Mouse (Mus musculus): ENCODE measurements around the gene Ggact.

Ggact gene

GRCm38 (mm10) chr14:122913657-122914056 is at the start of gene Ggact:
TSS of gene Ggact (minus strand) at chr14:122913757.
- DNase-seq (ENCODE audit: low spot score in 2 of 2): no peak

DNA sequence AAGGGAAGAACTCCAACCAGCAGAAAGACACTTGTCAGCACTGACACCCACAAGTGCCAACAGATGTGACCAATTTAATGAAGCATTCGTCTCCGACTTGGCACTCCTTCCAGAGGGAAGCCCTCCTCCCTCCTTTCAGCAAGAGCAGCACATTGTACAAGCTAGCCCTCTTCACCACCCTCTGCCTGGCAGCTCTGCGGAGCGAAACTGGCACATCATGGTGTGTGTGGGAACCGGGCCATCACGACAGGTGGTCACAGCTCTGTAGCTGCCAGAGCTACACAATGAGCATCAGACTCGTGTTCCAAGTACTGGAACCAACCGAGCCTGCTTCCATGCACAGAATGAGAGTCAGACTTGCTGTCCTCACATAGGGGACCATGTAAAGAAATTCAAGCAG is 44.4 kb upstream of the Ggact start:
- DNase-seq (ENCODE audit: low spot score in 2 of 2): no peak

DNA sequence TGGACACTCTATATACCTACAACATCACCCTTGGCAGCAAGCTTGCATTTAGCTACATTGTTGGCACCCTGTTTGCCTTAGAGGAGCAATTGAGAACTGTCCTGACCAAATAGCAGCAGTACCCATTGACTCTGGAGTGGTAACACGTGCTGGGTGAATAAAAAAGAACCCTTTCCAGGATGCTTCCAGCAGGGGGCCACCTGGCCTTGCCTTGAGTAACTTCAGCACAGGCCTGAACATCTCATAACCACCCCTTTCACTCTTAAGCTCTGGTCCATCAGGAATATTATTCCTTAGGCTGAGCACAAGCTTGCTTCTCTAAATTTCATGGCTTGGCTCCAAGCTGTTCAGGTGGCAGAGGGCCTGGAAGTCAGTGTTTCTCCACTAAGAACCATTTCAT is 39.8 kb upstream of the Ggact start:
- DNase-seq (ENCODE audit: low spot score in 2 of 2): peak in 1 of 2 experiments; percentile 23

DNA sequence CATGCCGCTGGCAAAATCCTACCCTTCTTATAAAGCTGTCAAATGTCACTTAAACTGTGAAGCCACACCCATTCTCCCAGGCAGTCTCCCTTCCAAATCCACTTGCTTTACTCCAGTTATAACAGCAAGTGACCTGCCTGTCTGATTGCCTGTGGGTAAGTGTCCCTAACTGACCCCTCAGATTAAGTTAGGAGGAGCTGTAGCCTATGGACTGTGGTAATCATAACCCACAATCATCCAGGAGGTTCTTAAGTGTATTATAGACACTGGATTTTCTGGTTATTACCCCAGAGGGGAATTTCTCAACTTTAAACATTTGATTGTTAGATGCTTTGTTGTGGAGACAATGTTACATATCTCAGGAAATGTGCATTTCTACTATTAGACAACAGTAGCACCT is 39.0 kb upstream of the Ggact start:
- DNase-seq (ENCODE audit: low spot score in 2 of 2): no peak

- DNase-seq (ENCODE audit: low spot score in 2 of 2): no peak
Observed at GRCm38 (mm10) chr14:122951676-122952445, 38.3 kb upstream of the Ggact start.

- DNase-seq (ENCODE audit: low spot score in 2 of 2): no peak
Observed at GRCm38 (mm10) chr14:122950915-122951314, 37.4 kb upstream of the Ggact start.

GRCm38 (mm10) chr14:122943475-122943853 is 29.9 kb upstream of the Ggact start:
- no peak for DNase-seq (ENCODE audit: low spot score in 2 of 2)

DNA sequence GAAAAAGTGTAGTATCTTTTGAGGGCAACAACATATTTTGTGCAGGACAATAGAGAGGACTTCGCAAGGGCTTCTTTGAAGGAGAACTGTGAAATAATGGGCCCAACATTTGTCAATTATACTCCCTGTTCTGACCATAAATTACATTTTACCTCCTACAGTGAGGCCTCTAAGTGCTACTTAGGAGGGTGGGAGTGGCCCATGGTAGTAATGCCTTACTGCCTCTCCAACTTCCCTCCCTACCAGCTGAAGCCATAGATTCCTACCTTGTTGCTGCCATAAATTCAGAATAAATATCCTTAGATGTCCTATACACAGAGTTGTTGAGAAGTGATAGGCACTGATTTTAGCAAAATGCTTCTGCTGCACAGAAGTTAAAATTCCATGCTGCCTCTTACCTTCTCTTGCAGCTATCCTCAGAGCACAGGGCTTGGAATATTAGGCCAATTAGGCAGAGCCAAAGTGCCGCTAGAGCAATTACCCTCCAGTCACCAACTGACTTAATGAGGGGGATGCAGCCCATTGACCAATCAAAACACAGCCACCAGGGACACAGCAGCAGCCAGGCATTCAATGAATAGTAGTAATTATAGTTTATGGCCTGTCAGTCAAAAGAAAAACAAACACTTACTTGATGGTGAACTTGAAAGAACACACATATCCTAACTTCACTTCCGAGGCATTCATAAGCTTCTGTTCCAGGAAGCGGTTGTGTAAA is 29.4 kb upstream of the Ggact start:
- no peak for DNase-seq (ENCODE audit: low spot score in 2 of 2)

- DNase-seq (ENCODE audit: low spot score in 2 of 2): no peak
Observed at GRCm38 (mm10) chr14:122936460-122936859, 22.9 kb upstream of the Ggact start.

- no peak for DNase-seq (ENCODE audit: low spot score in 2 of 2)
Observed at GRCm38 (mm10) chr14:122920011-122920410, 6.5 kb upstream of the Ggact start.

DNA sequence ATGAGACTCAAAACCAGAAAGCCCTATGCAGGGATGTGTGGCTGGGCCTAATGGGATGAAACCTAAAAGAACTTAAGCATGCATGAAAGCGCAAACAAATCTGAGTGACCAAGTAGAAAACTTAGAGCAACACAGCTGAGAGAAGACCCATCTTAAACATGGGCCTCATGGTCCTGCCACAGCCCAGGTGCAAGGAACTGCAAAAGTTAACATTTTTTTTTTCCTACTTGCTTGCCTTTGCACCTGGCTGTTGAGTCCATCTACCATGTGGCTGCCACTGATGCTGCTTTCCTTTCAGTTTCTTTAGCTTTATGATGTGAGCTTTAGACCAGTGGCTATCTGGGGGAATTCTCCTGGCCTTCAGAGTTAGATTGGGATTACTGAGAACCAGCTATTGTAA is 4.1 kb upstream of the Ggact start:
- DNase-seq (ENCODE audit: low spot score in 2 of 2): no peak

GRCm38 (mm10) chr14:122912812-122913498 is 602 bp downstream of the Ggact start:
- peak; percentile 35 to 44 for DNase-seq (ENCODE audit: low spot score in 2 of 2)

GRCm38 (mm10) chr14:122912137-122912536 is 1.4 kb downstream of the Ggact start:
- no peak for DNase-seq (ENCODE audit: low spot score in 2 of 2)

DNA sequence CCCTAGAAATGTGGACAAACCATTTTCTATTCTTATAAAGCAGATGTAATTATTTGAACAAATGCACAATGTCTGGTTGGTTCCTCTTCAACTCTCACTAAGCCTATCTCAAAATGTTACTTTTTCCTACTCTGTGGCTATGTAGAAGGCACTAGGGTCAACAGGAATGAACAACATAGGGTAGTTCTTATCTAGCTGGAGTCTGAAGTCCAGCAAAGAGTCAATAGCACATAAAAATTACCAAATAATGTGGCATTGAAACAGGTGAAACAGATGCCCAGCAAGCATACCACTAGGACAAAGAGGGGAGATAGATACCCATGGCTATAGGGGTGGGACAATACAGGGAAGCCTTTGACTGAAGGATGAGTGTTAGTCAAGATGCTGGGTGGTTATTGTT is 2.3 kb downstream of the Ggact start:
- DNase-seq (ENCODE audit: low spot score in 2 of 2): no peak

DNA sequence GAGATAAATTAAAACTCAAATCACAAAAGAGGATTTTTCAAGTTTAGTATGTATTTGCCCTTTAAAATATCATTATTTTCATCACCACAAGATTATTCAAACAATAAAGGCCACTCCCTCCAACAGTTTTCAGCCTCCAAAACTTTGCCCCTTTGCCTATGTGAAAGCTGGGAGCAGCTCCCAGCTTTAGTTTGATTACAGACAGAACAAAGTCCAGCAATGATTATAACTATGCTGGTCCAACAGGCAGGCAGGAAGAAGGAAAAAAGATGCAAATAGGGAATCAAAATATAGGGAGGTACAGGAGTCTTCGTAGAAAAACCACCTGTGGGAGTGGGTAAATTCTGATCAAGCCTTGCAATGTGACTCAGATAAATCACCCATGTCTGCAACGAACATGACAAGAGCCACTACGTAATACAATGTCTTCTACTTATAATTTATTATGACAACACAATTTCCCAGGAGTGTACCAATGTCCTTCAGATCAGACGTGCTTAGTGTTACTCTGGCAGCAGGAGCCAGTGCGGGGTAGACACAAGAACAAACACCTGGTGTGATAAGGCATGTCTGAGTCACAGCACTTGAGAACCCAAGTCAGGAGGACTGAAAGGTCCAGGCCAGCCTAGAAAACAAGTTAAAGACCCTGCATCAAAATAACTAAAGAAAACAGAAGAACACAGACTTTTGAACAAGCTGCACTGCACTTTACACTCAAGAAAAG is 4.0 kb downstream of the Ggact start:
- no peak for DNase-seq (ENCODE audit: low spot score in 2 of 2)

GRCm38 (mm10) chr14:122908075-122908474 is 5.5 kb downstream of the Ggact start:
- DNase-seq (ENCODE audit: low spot score in 2 of 2): no peak

DNA sequence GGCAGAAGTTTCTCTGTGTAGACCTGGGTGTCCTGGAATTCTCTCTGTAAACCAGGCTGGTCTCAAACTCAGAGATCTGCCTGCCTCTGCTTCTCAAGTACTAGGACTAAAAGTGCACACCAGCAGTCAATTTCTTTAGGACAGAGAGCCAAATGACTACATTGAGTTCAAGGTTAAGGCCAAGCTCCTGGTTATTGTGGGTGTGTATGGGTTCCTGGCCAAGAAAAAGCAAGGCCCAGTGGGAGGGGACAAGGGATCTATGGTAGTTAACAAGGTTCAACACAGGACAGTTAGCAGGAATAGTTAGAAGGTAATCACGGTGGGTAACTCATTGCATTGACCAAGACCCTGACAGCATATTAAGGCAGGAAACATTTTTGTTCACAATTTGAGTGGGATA is 8.6 kb downstream of the Ggact start:
- no peak for DNase-seq (ENCODE audit: low spot score in 2 of 2)

DNA sequence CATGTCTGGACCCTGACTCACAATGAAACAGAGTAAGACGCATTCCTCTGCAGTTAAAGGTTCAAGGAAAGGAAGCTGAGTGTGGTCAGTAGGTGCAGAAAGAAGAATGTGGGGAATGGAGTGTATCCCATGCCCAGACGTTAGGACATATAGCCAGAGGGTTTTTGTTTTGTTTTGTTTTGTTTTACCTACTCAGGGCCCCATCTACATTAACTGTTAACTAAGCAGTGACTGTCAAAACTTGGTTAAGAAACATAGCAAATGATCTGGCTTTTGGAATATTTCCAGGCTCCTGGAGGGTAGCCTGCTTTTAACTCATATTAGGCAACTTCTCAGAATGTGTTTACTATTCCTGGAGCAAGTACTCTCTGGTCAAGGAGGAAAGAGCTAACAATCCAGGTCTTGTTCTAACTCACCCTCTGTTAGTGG is 9.6 kb downstream of the Ggact start:
- DNase-seq (ENCODE audit: low spot score in 2 of 2): no peak

GRCm38 (mm10) chr14:122902884-122903283 is 10.7 kb downstream of the Ggact start:
- DNase-seq (ENCODE audit: low spot score in 2 of 2): peak; percentile 71 to 81

DNA sequence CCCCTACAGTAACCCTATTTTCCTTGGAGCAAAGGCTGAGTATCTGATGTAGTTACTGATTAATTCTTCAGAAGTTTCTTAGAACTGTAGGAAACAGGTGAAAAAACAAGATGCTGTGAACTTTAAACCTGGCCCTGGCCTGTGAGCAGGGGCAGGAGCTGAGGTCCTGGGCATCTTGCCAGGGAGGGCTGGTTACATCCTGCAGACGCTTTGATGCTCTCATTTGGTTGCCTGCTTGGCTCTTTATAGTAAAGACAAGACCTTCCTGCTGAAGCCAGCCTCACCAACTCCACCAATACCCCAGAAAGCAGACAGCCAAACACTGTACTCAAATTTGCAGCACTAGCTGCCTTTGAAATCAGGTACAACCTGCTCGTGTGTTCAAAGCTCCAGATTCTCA is 11.4 kb downstream of the Ggact start:
- DNase-seq (ENCODE audit: low spot score in 2 of 2): peak in 1 of 2 experiments; percentile 17

- DNase-seq (ENCODE audit: low spot score in 2 of 2): no peak
Observed at GRCm38 (mm10) chr14:122901715-122902114, 11.8 kb downstream of the Ggact start.

DNA sequence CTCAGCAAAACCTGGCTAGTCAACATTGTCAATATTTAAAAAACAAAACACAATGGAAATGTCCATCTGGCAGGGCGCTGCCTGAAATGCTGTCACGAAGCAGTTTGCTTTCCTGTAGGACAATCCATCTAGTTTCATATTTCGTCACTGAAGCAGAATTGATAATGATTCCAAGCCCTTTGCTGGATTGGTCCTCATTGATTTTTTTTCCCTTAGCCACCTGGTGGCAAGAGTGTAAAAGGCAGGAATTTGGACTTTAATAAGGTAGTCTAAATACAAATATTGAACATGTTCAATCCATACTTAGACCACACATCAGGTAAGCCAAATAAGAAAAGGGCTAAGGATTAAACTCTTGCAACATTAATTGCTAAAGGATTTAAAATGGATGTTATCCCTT is 12.4 kb downstream of the Ggact start:
- no peak for DNase-seq (ENCODE audit: low spot score in 2 of 2)

All from heart, adult 9 months (tissue).